Mouse (Mus musculus) midbrain, embryonic 15.5 days (tissue): Measurements from ENCODE around the gene Mcoln2. TPM values are rescaled to one million over a fixed set of nuclear protein-coding genes. Genes with fewer than 3 reads are reported as not detected.

Experiments
- ATAC-seq: fragments of 200-750 bp; cut with Nextera tagmentation; replicated peaks from 2 replicates; pipeline ENCODE4 v1.8.0; 2017; ENCODE audit warnings: moderate TSS enrichment
- H3K27ac ChIP-seq: fragments of 300-500 bp; sonication (generic); 2 replicates; pipeline ENCODE4 v1.5.1; 2015; ENCODE audit warnings: mild to moderate bottlenecking, inconsistent platforms
- H3K27me3 ChIP-seq: fragments of 300-500 bp; sonication (generic); replicated peaks from 2 replicates; pipeline ENCODE4 v1.6.1; 2015; ENCODE audit warnings: inconsistent platforms
- H3K36me3 ChIP-seq: fragments of 300-500 bp; sonication (generic); replicated peaks from 2 replicates; pipeline ENCODE4 v1.6.1; 2015; ENCODE audit warnings: inconsistent platforms
- H3K4me1 ChIP-seq: fragments of 300-500 bp; sonication (generic); 2 replicates; pipeline ENCODE4 v1.6.1; 2015; ENCODE audit warnings: inconsistent platforms
- H3K4me2 ChIP-seq: fragments of 300-500 bp; sonication (generic); 2 replicates; pipeline ENCODE4 v1.6.1; 2015; ENCODE audit warnings: inconsistent platforms, mild to moderate bottlenecking, moderate library complexity
- H3K4me3 ChIP-seq: fragments of 300-500 bp; sonication (generic); 2 replicates; pipeline ENCODE4 v1.5.1; 2015; ENCODE audit warnings: mild to moderate bottlenecking, inconsistent platforms
- H3K9ac ChIP-seq: fragments of 300-500 bp; sonication (generic); 2 replicates; pipeline ENCODE4 v1.6.1; 2015; ENCODE audit warnings: mild to moderate bottlenecking, inconsistent platforms
- H3K9me3 ChIP-seq: fragments of 300-500 bp; sonication (generic); 2 replicates; pipeline ENCODE4 v1.6.1; 2016; ENCODE audit warnings: inconsistent platforms
- WGBS: fragments of 180-500 bp; shearing (Covaris S2); methylation state at CpG from one replicate; pipeline ENCODE4 v1.1.7; 2015; ENCODE audit warnings: mixed read lengths; 5-methylcytosine and 5-hydroxymethylcytosine counted together
- polyA plus RNA-seq: library from polyadenylated mRNA; unstranded; fragments of >200 nt; fragmentation: Nextera tagmentation; extraction: Ambion mirVana; gene quantifications from 2 replicates; pipeline ENCODE4 v1.2.1, GENCODE M21; 2015

Mcoln2 gene
- polyA plus RNA-seq, 1 experiment from 2014 or later = 0.13 TPM

GRCm38 (mm10) chr3:146150058-146150400 is 396 bp downstream of the Mcoln2 start:
- Histone ChIP-seq H3K4me3 (peak overlapping the region; percentile 39), H3K36me3 (no peaks in the 10 kb centered on the region), H3K9ac (peak overlapping the region; percentile 19; the same call in 1 of the 2 replicates), H3K9me3 (no peaks in the 10 kb centered on the region), H3K4me1 (peaks cover 11% of the 10 kb centered on the region), H3K27ac (no peak overlapping the region), H3K4me2 (peak overlapping the region; percentile 90), H3K27me3 (peaks cover 27% of the 10 kb centered on the region)
- under 1% methylated on average over 26 of the region's 26 CpGs for WGBS
- 0 out of 2 replicates have a peak, but pooled peaks have one; percentile 14 for ATAC-seq

GRCm38 (mm10) chr3:146150560-146150959 is 927 bp downstream of the Mcoln2 start:
- no peaks in the 10 kb centered on the region for H3K9me3 ChIP-seq
- H3K9ac ChIP-seq = no peak overlapping the region
- no peak overlapping the region for H3K4me3 ChIP-seq
- H3K27ac ChIP-seq = no peak overlapping the region
- ATAC-seq = no peak
- WGBS = 33% methylated on average over 11 of the region's 11 CpGs
- peaks cover 27% of the 10 kb centered on the region for H3K27me3 ChIP-seq
- peak overlapping the region; percentile 90 for H3K4me2 ChIP-seq
- no peaks in the 10 kb centered on the region for H3K36me3 ChIP-seq
- H3K4me1 ChIP-seq = peaks cover 11% of the 10 kb centered on the region

GRCm38 (mm10) chr3:146151328-146151727 is 1.7 kb downstream of the Mcoln2 start:
- no peak overlapping the region for H3K4me2 ChIP-seq
- H3K9ac ChIP-seq = no peak overlapping the region
- H3K9me3 ChIP-seq = no peaks in the 10 kb centered on the region
- H3K36me3 ChIP-seq = no peaks in the 10 kb centered on the region
- H3K27ac ChIP-seq = no peak overlapping the region
- H3K4me3 ChIP-seq = no peak overlapping the region
- H3K27me3 ChIP-seq = peaks cover 29% of the 10 kb centered on the region
- WGBS = 95% methylated on average over 10 of the region's 10 CpGs
- ATAC-seq = no peak
- peaks cover 11% of the 10 kb centered on the region for H3K4me1 ChIP-seq

GRCm38 (mm10) chr3:146151755-146152154 is 2.1 kb downstream of the Mcoln2 start:
- ATAC-seq = no peak
- H3K27me3 ChIP-seq = peaks cover 29% of the 10 kb centered on the region
- H3K27ac ChIP-seq = no peak overlapping the region
- WGBS = 91% methylated on average over 8 of the region's 8 CpGs
- H3K4me1 ChIP-seq = peaks cover 11% of the 10 kb centered on the region
- H3K9ac ChIP-seq = no peak overlapping the region
- no peaks in the 10 kb centered on the region for H3K36me3 ChIP-seq
- H3K4me3 ChIP-seq = no peak overlapping the region
- H3K4me2 ChIP-seq = no peak overlapping the region
- no peaks in the 10 kb centered on the region for H3K9me3 ChIP-seq

GRCm38 (mm10) chr3:146152348-146152747 is 2.7 kb downstream of the Mcoln2 start:
- H3K4me1 ChIP-seq = peaks cover 11% of the 10 kb centered on the region
- peaks cover 29% of the 10 kb centered on the region for H3K27me3 ChIP-seq
- no peak overlapping the region for H3K9ac ChIP-seq
- H3K9me3 ChIP-seq = no peaks in the 10 kb centered on the region
- no peak overlapping the region for H3K4me3 ChIP-seq
- ATAC-seq = no peak
- 89% methylated on average over 8 of the region's 8 CpGs for WGBS
- no peak overlapping the region for H3K27ac ChIP-seq
- H3K4me2 ChIP-seq = no peak overlapping the region
- no peaks in the 10 kb centered on the region for H3K36me3 ChIP-seq

GRCm38 (mm10) chr3:146152913-146153312 is 3.3 kb downstream of the Mcoln2 start:
- H3K27ac ChIP-seq = no peak overlapping the region
- ATAC-seq = no peak
- H3K4me2 ChIP-seq = no peak overlapping the region
- WGBS = 78% methylated on average over 2 of the region's 2 CpGs
- no peak overlapping the region for H3K4me3 ChIP-seq
- H3K36me3 ChIP-seq = no peaks in the 10 kb centered on the region
- H3K9ac ChIP-seq = no peak overlapping the region
- peaks cover 11% of the 10 kb centered on the region for H3K4me1 ChIP-seq
- H3K27me3 ChIP-seq = peaks cover 29% of the 10 kb centered on the region
- no peaks in the 10 kb centered on the region for H3K9me3 ChIP-seq

GRCm38 (mm10) chr3:146153862-146154611 is 4.4 kb downstream of the Mcoln2 start:
- ATAC-seq = no peak
- no peaks in the 10 kb centered on the region for H3K9me3 ChIP-seq

GRCm38 (mm10) chr3:146155628-146156576 is 6.3 kb downstream of the Mcoln2 start:
- no peak overlapping the region for H3K27ac ChIP-seq
- H3K4me1 ChIP-seq = no peaks in the 10 kb centered on the region
- peaks cover 16% of the 10 kb centered on the region for H3K27me3 ChIP-seq
- ATAC-seq = no peak
- H3K4me3 ChIP-seq = no peak overlapping the region
- 86% methylated on average over 13 of the region's 13 CpGs for WGBS
- no peaks in the 10 kb centered on the region for H3K36me3 ChIP-seq
- no peak overlapping the region for H3K9ac ChIP-seq
- no peaks in the 10 kb centered on the region for H3K9me3 ChIP-seq
- no peak overlapping the region for H3K4me2 ChIP-seq

More at GRCm38 (mm10) chr3:146153862-146154611, 4.4 kb downstream of the Mcoln2 start:
- Histone ChIP-seq H3K4me3 (no peak overlapping the region), H3K4me1 (peaks cover 11% of the 10 kb centered on the region), H3K27ac (no peak overlapping the region), H3K36me3 (no peaks in the 10 kb centered on the region), H3K4me2 (0 out of 2 replicates have a peak overlapping the region, but pooled peaks have one; percentile 6), H3K9ac (no peak overlapping the region), H3K27me3 (peaks cover 28% of the 10 kb centered on the region)
- 24% methylated on average over 11 of the region's 12 CpGs for WGBS

GRCm38 (mm10) chr3:146156811-146157210 is 7.2 kb downstream of the Mcoln2 start:
- Histone ChIP-seq H3K4me1 (no peaks in the 10 kb centered on the region), H3K27ac (no peak overlapping the region), H3K9me3 (no peaks in the 10 kb centered on the region), H3K9ac (no peak overlapping the region), H3K36me3 (no peaks in the 10 kb centered on the region), H3K27me3 (peaks cover 9% of the 10 kb centered on the region; the same call in 1 of the 2 replicates), H3K4me2 (no peak overlapping the region), H3K4me3 (no peak overlapping the region)
- WGBS = 88% methylated on average over 2 of the region's 2 CpGs
- ATAC-seq = no peak

GRCm38 (mm10) chr3:146158039-146158438 is 8.4 kb downstream of the Mcoln2 start:
- Histone ChIP-seq H3K9me3 (no peaks in the 10 kb centered on the region), H3K27me3 (peaks cover 3% of the 10 kb centered on the region; the same call in 1 of the 2 replicates), H3K4me1 (no peaks in the 10 kb centered on the region), H3K4me3 (no peak overlapping the region), H3K9ac (no peak overlapping the region), H3K4me2 (no peak overlapping the region), H3K27ac (no peak overlapping the region), H3K36me3 (no peaks in the 10 kb centered on the region)
- WGBS = 75% methylated on average over 4 of the region's 4 CpGs
- ATAC-seq = no peak

- H3K27ac ChIP-seq = no peak overlapping the region
- no peak overlapping the region for H3K9ac ChIP-seq
- H3K36me3 ChIP-seq = no peaks in the 10 kb centered on the region
- H3K9me3 ChIP-seq = no peaks in the 10 kb centered on the region
- H3K27me3 ChIP-seq = 0 out of 2 replicates have a peak, but pooled peaks cover 3% of the 10 kb centered on the region
- ATAC-seq = no peak
- H3K4me3 ChIP-seq = no peak overlapping the region
- no peaks in the 10 kb centered on the region for H3K4me1 ChIP-seq
- 89% methylated on average over 2 of the region's 2 CpGs for WGBS
- no peak overlapping the region for H3K4me2 ChIP-seq
Measured at GRCm38 (mm10) chr3:146159360-146159759, 9.7 kb downstream of the Mcoln2 start.

- Histone ChIP-seq H3K9ac (no peak overlapping the region), H3K27ac (no peak overlapping the region), H3K4me1 (no peaks in the 10 kb centered on the region), H3K9me3 (no peaks in the 10 kb centered on the region), H3K4me2 (no peak overlapping the region), H3K27me3 (no peaks in the 10 kb centered on the region), H3K36me3 (no peaks in the 10 kb centered on the region), H3K4me3 (no peak overlapping the region)
- WGBS = 75% methylated on average over 4 of the region's 4 CpGs
- ATAC-seq = no peak
Measured at GRCm38 (mm10) chr3:146162197-146162596, 12.6 kb downstream of the Mcoln2 start.
